Comparison of ENCODE assay signal across 13 mouse cellular contexts in genomic region chr12:44437046-44437827, GRCm38 (mm10).
DNase-seq lines count a peak whose midpoint lies in the region; ATAC-seq lines count a peak whose summit lies in the region.
"Had no signal": no experiment of that assay in that cellular context is flagged by ENCODE, and none has a peak within 500 bp of the region (broad histone marks: within the 10 kb centered on the region; RNA-seq: fewer than 3 reads in every experiment).

No protein-coding gene starts in this region.

- H3K27ac ChIP-seq in hindbrain, embryonic 11.5 days (ENCODE audit: low read depth, low read length): peak overlapping the region; percentile 2; the same call in 1 of the 2 replicates
- H3K27ac ChIP-seq: embryonic facial prominence, embryonic 15.5 days; heart, embryonic 13.5 days; limb, embryonic 12.5 days had no signal

- no peak overlapping the region for H3K4me3 ChIP-seq in hindbrain, embryonic 11.5 days (ENCODE audit: low read depth, low read length)
- H3K4me3 ChIP-seq: embryonic facial prominence, embryonic 15.5 days; heart, embryonic 13.5 days; limb, embryonic 12.5 days had no signal

- DNase-seq in cerebellum, adult 11-12 months: peak; percentile 24
- no peak for DNase-seq in cerebellum, adult 11 months
- DNase-seq in embryo, embryonic 10 days (ENCODE audit: low spot score): peak; percentile 69
- peak; percentile 51 for DNase-seq in hindbrain, embryonic 11.5 days (ENCODE audit: low spot score)
- DNase-seq in neural tube, embryonic 10.5 days (ENCODE audit: extremely low spot score, low spot score): peak; percentile 26
- DNase-seq in ovary, postnatal 10 days (ENCODE audit: low spot score): no peak
- no peak for DNase-seq in kidney, postnatal 25 days
- no peak for DNase-seq in heart, postnatal 36 days
- DNase-seq: adrenal gland, postnatal 36 days; lung, postnatal 14 days had no signal

- ATAC-seq in hindbrain, embryonic 11.5 days (ENCODE audit: low FRiP score): peak; percentile 80

- intact Hi-C loops in heart, postnatal 36 days (cut with DNase I): no loop called here

- H3K9ac ChIP-seq in hindbrain, embryonic 11.5 days (ENCODE audit: low read depth, low read length): no peak overlapping the region
- H3K9ac ChIP-seq: embryonic facial prominence, embryonic 15.5 days; heart, embryonic 13.5 days; limb, embryonic 12.5 days had no signal

- WGBS in hindbrain, embryonic 11.5 days: 28% methylated on average over 13 of the region's 13 CpGs

- H3K4me2 ChIP-seq in hindbrain, embryonic 11.5 days (replicated peaks; ENCODE audit: low read depth, low read length): 0 out of 2 replicates have a peak overlapping the region, but pooled peaks have one; percentile 11
- H3K4me2 ChIP-seq: embryonic facial prominence, embryonic 15.5 days; heart, embryonic 13.5 days; limb, embryonic 12.5 days had no signal

- H3K27me3 ChIP-seq in hindbrain, embryonic 11.5 days (ENCODE audit: control insufficient read depth, insufficient read depth, low read length): no peaks in the 10 kb centered on the region
- H3K27me3 ChIP-seq: embryonic facial prominence, embryonic 15.5 days; heart, embryonic 13.5 days; limb, embryonic 12.5 days had no signal

- H3K4me1 ChIP-seq in hindbrain, embryonic 11.5 days (replicated peaks; ENCODE audit: control insufficient read depth, insufficient read depth, low read length): peaks cover 11% of the 10 kb centered on the region; the same call in 1 of the 2 replicates
- H3K4me1 ChIP-seq: heart, embryonic 13.5 days had no signal

- no peaks in the 10 kb centered on the region for H3K36me3 ChIP-seq in hindbrain, embryonic 11.5 days (ENCODE audit: control insufficient read depth, insufficient read depth, low read length)
- H3K36me3 ChIP-seq: embryonic facial prominence, embryonic 15.5 days; heart, embryonic 13.5 days; limb, embryonic 12.5 days had no signal

- no peaks in the 10 kb centered on the region for H3K9me3 ChIP-seq in hindbrain, embryonic 11.5 days (ENCODE audit: control insufficient read depth, low read length)
- H3K9me3 ChIP-seq: embryonic facial prominence, embryonic 15.5 days; heart, embryonic 13.5 days; limb, embryonic 12.5 days had no signal

Comparison
In these comparisons a context has a peak if more than half of its experiments do, and no peak if none do; other contexts are left out.
1. DNase-seq: peak in cerebellum, adult 11-12 months (single experiment), embryo, embryonic 10 days (single experiment), hindbrain, embryonic 11.5 days (single experiment) and neural tube, embryonic 10.5 days (single experiment); none in cerebellum, adult 11 months (single experiment), ovary, postnatal 10 days (single experiment), kidney, postnatal 25 days (0 of 2) and heart, postnatal 36 days (0 of 2).